Mouse (Mus musculus) C2C12 (cell line): ENCODE data around the gene Ano6.

ENCODE experiments used
- CEBPB ChIP-seq: IDR thresholded peaks from one replicate; pipeline ENCODE4 v1.6.1; 2011; ENCODE audit warnings: low read depth, mild to moderate bottlenecking, control low read depth, moderate library complexity
- CTCF ChIP-seq: IDR thresholded peaks from one replicate; pipeline ENCODE4 v1.5.1; 2011; ENCODE audit not compliant: control insufficient read depth, insufficient read depth, insufficient read length
- FOSL1 ChIP-seq: IDR thresholded peaks from one replicate; pipeline ENCODE4 v1.8.0; 2011; ENCODE audit warnings: mild to moderate bottlenecking, low read length; ENCODE audit not compliant: poor library complexity, insufficient read depth, severe bottlenecking
- MAX ChIP-seq: IDR thresholded peaks from one replicate; pipeline ENCODE4 v1.6.1; 2011; ENCODE audit warnings: mild to moderate bottlenecking, control low read depth
- MYOD1 ChIP-seq: IDR thresholded peaks from one replicate; pipeline ENCODE4 v1.6.1; 2011; ENCODE audit warnings: low read depth; ENCODE audit not compliant: control insufficient read depth, insufficient read length
- MYOG ChIP-seq: IDR thresholded peaks from one replicate; pipeline ENCODE4 v1.6.1; 2011; ENCODE audit not compliant: control insufficient read depth, insufficient read length; ENCODE audit errors: extremely low read depth
- USF1 ChIP-seq: IDR thresholded peaks from one replicate; pipeline ENCODE4 v1.6.1; 2011; ENCODE audit warnings: low read depth, mild to moderate bottlenecking, control low read depth, moderate library complexity

GRCm38 (mm10) chr15:95921072-95921471 is 130.4 kb downstream of the Ano6 start:
- TF ChIP-seq MAX (no peak), CTCF (no peak), USF1 (no peak), MYOG (no peak), MYOD1 (no peak), FOSL1 (no peak), CEBPB (no peak)
